Mouse (Mus musculus): ENCODE results near the gene Olfr868.

Gene Olfr868

DNA sequence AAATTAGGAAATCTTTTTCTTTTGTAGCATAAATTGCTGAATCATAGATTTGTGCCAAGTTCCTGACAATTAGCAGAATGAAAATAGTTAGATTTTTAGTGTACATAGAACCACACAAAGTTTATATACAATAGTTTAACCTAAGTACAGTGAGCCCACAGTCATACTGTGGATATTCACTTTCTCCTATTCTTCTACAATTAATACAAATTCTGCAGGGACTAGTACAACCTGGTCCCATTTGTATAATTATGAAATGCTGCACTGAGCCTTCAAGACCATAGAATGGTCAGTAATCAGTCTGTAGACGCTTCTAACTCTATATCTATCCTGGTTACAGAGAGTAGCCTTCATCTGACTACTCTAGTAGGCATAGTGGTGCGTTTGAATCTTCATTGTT is at the start of gene Olfr868:
TSS of gene Olfr868 (plus strand) at position 301 of the 400 bp plus-strand sequence.
- in situ Hi-C loops (cut with MboI, MseI): no loop called here

- in situ Hi-C loops (cut with MboI, MseI): no loop called here
These were observed 41.0 kb upstream of the Olfr868 start, which contains the start of gene Olfr867 for GRCm38 (mm10) chr9:20057462-20057861. Gene Olfr867, minus strand, starts transcription at chr9:20057562.

DNA sequence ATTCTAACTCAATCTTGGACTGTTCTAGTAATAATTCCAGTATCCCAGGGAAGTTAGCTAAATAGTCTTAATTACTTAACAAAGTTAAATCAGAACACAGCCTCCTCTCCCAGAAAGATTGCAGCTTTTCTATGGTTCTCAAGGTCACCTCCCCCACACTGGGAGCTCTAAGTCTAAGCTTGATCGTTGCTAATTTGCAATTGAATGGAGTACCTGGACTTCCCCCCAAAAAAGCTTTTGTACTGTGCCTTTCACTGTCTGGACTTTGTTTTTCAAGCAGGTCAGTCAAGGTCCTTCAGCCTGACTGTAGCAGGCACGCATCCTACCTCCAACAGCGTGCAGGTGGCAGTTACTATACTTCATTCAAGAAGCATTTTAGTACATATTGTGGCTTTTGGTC is 28.2 kb upstream of the Olfr868 start:
- in situ Hi-C loops (cut with MboI, MseI): no loop called here

DNA sequence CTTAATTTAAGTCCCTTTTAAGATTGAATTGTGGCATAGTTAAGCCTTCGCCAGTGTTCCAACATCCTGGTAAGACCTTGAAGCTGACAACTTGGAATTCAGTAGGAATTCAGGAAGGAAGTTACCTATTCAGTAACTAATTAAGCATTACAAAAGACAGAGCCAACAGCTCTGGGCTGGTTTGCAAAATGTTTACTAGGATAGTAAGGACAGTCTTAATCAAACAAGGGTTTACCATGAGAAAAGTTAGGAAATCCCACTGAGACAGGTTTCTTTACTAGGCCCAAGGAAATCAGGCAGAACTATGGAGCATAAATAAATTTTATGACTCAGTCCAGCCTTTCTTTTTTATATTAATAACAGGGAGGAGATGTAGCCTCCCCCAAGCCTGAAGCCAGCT is 27.1 kb upstream of the Olfr868 start:
- in situ Hi-C loops (cut with MboI, MseI): no loop called here

- in situ Hi-C loops (cut with MboI, MseI): no loop called here
These were observed 24.8 kb upstream of the Olfr868 start for GRCm38 (mm10) chr9:20073523-20074177.

GRCm38 (mm10) chr9:20128709-20129108 is 30.3 kb downstream of the Olfr868 start, which contains the start of gene Olfr869:
Gene Olfr869, plus strand, starts transcription at chr9:20129009.
- in situ Hi-C loops (cut with MboI, MseI): no loop called here

- in situ Hi-C loops (cut with MboI, MseI): no loop called here
These were observed 51.3 kb downstream of the Olfr868 start for GRCm38 (mm10) chr9:20149706-20150105.

Data from T-helper 2 cell (primary cell).